Mouse (Mus musculus) embryonic fibroblast, embryonic 13.5 days (primary cell): ENCODE results near the gene Bbs9. TPM values are rescaled to one million over a fixed set of nuclear protein-coding genes. Genes with fewer than 3 reads are reported as not detected.

Experiments
- H3K27ac ChIP-seq: 2 replicates; pipeline ENCODE4 v1.5.1; 2012; ENCODE audit warnings: low read length, control low read depth, inconsistent platforms; ENCODE audit not compliant: insufficient read depth
- H3K4me1 ChIP-seq: 2 replicates; pipeline ENCODE4 v1.6.1; 2011; ENCODE audit warnings: low read length; ENCODE audit not compliant: control insufficient read depth, insufficient read depth
- H3K4me3 ChIP-seq: 2 replicates; pipeline ENCODE4 v1.5.1; 2011; ENCODE audit warnings: mild to moderate bottlenecking, control low read depth, low read length; ENCODE audit not compliant: insufficient read depth
- CTCF ChIP-seq: IDR thresholded peaks from 2 replicates; pipeline ENCODE4 v1.5.1; 2011; ENCODE audit warnings: mild to moderate bottlenecking, control low read depth, low read length, moderate library complexity, borderline replicate concordance; ENCODE audit not compliant: insufficient read depth
- POLR2A ChIP-seq: IDR thresholded peaks from 2 replicates; pipeline ENCODE4 v1.6.1; 2011; ENCODE audit warnings: low read depth, mild to moderate bottlenecking, control low read depth, low read length, moderate library complexity
- polyA plus RNA-seq: library from polyadenylated mRNA; stranded (reverse); fragments of >200 nt; gene quantifications from 2 replicates; pipeline ENCODE4 v1.2.4, GENCODE M21; 2011; ENCODE audit warnings: low read depth; ENCODE audit not compliant: missing spikeins, insufficient read length

Bbs9 gene
- polyA plus RNA-seq, 1 experiment, result 8.8 TPM

DNA sequence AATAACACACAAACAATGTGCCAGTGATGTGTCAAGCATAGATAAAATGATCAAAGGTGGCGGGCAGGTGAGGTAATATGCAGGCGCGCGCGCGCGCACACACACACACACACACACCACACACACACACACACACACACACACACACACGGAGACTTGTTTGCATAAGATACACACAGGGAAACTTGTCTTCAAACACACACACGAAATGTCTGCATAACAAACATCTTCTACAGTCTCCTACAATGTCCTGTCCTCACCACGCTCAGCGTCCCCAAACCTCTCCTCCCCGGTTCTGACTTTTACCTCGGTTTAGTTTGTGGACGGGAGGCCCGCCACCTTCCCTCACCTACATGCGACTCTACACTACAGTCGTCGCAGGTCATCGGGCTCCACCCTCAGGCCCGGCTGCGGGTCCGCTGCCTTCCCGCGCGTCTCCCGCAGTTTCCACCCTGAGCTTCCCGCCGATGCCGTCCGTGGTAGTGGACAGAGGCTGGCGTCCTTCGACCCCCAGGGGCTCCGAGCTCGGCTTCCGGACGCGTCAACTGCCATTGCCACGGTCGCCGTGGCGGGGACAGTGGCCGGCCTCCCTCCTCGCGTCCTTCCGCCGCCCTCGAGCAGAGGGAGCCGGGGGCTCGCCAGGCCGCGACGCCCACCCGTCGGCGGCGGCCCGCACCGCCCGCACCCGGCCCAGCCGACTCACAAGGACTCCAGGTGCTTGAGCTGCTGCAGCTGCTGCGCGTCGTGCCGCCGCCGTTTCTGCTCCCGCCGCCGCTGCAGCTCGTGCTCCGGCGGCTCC is 7.9 kb upstream of the Bbs9 start:
- Histone ChIP-seq H3K4me3 (peak overlapping the region; percentile 81), H3K4me1 (no peaks in the 10 kb centered on the region), H3K27ac (no peak overlapping the region)
- TF ChIP-seq POLR2A (no peak), CTCF (no peak)

GRCm38 (mm10) chr9:22468170-22468898 is 7.2 kb upstream of the Bbs9 start:
- peak overlapping the region; percentile 81 for H3K4me3 ChIP-seq
- H3K27ac ChIP-seq, result no peak overlapping the region
- no peaks in the 10 kb centered on the region for H3K4me1 ChIP-seq
- no peak for TF ChIP-seq CTCF
- TF ChIP-seq POLR2A, result peak; percentile 97

- H3K4me1 ChIP-seq, result no peaks in the 10 kb centered on the region
- no peak overlapping the region for H3K4me3 ChIP-seq
- TF ChIP-seq POLR2A (no peak), CTCF (no peak)
- H3K27ac ChIP-seq, result no peak overlapping the region
These were observed 6.6 kb upstream of the Bbs9 start for GRCm38 (mm10) chr9:22468899-22469259.

DNA sequence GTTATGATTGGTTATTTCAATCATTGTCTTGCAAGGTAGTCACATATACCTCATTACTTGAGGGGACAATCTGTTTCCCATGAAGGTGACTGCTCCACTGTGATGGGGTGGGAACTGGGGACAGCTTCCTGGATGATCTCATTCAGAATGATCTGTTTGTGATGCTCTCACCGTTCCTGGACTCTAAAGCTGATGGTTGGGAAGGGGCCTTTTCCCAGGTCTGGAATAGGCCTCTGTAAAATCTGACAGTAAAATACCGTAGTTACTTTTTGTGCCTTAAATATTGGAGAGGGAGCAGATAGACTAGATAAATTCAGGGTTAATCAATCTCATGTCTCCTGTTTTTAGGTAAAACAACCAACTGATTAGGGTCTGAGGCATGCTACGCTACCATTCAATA is 5.9 kb upstream of the Bbs9 start, which contains the start of gene Rp9:
TSS of gene Rp9 (minus strand) at position 101 of the 400 bp plus-strand sequence.
- Histone ChIP-seq H3K4me1 (no peaks in the 10 kb centered on the region), H3K27ac (no peak within 1 kb of the TSS), H3K4me3 (peak within 1 kb of the TSS; percentile 81; the same call in 1 of the 2 replicates)
- TF ChIP-seq CTCF, result no peak
- TF ChIP-seq POLR2A, result no peak

DNA sequence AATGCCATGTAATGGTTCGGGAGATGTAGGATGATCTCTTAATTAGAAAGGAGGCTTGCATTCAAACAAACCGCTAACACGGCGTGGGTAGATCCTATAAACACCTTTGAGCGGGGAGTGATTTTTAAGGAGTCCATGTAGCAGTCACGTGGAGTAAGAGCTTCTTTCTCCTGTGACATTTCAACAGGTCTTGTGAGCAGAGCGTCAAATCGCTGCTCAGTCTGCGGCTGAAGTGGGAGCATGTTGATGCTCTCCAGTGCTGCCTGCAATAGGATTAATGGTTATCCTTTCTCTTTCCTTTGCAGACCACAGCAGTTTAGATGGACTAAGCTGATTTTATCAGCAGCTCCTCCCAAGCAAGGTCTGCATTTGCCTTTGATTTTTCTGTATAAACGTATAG is 750 bp downstream of the Bbs9 start:
- TF ChIP-seq POLR2A (no peak), CTCF (no peak)
- Histone ChIP-seq H3K27ac (no peak overlapping the region), H3K4me1 (no peaks in the 10 kb centered on the region), H3K4me3 (peak overlapping the region; percentile 81)

DNA sequence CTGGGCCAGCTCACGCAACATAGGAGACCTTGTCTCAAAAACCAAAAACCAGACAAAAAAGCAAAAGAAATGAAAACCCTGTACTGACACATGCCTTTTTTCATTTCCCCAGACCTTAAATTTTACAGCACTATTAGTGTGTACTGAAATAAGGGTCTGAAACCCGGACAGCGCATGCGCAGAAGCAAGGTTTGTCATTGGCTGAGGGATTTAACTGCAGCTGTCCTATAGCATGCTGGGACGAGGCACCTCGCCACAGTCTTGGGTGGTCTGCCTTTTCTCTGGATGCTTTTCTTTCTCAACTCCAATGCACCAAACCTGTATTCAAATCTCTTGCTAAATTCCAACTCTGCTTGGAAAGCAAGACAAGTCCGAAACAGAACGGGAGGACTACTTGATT is 3.4 kb downstream of the Bbs9 start:
- no peak for TF ChIP-seq CTCF
- TF ChIP-seq POLR2A, result no peak
- H3K4me1 ChIP-seq, result no peaks in the 10 kb centered on the region
- no peak overlapping the region for H3K27ac ChIP-seq
- H3K4me3 ChIP-seq, result no peak overlapping the region

DNA sequence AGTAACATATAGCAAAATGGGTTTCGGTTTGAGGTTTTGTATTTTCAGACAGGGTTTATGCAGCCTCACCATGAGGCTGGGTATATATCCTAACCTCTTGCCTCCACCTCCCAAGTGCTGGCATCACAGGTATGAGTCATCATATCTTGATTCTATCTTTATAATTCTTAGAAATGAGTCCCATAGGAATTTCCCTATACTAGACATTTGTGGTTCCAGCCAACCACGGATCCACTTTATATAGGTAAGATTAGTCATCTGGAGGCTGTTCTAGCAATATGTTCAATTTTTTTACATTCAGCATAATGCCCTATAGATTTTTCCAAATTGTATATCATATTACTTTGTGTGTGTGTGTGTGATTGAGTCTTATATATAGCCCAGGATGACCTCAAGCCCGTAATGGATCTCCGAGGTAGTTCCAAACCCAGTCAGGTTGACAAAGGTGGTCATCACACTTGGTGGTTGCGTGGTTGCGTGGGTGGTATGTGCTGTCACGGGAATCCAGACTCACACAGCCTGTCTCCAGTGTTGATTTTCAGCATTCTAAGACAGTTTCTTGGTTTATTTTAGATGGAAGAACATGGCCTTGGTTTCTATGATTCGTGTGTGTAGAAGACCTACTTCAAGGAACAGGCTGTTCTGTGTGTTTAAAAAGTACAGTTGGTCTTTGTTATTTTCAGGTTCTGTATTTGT is 8.5 kb downstream of the Bbs9 start:
- TF ChIP-seq CTCF, result no peak
- TF ChIP-seq POLR2A, result no peak
- Histone ChIP-seq H3K4me1 (no peaks in the 10 kb centered on the region), H3K4me3 (no peak overlapping the region), H3K27ac (no peak overlapping the region)

DNA sequence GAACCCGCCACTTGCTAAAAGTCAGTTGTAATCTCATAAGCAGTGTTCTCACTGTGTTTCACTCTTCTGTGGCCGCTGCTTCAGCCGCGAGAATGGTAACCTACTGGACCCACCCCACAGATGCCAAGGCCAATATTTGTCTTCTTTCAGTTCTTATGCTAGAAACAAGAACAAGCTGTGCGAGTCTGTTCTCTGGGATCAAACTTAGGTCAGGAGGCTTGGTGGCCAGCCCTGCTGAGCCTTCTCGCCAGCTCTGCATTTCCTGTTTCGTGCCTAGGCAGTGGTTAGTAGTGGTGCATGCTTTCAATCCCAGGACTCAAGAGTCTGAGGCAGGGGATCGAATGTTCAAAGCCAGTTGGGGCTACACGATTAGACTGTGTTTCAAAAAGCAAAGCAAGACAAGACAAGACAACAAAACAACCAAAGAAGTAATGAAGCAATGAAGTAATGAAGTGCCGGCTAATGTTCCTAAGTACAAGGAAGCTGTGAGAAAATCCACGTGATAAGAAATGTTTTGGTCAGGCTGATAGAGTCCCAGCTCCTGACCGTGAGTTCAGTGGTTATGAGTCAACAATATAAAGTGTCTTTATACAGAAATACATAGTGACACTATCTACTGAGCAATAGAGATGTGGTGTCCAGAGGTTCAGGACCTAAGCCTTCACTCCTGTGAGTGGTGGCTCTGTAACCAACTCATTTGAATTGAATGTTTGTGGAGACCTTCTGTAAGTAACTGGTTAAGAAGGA is 9.2 kb downstream of the Bbs9 start:
- Histone ChIP-seq H3K4me1 (no peaks in the 10 kb centered on the region), H3K4me3 (no peak overlapping the region), H3K27ac (no peak overlapping the region)
- TF ChIP-seq CTCF, result no peak
- TF ChIP-seq POLR2A, result no peak

DNA sequence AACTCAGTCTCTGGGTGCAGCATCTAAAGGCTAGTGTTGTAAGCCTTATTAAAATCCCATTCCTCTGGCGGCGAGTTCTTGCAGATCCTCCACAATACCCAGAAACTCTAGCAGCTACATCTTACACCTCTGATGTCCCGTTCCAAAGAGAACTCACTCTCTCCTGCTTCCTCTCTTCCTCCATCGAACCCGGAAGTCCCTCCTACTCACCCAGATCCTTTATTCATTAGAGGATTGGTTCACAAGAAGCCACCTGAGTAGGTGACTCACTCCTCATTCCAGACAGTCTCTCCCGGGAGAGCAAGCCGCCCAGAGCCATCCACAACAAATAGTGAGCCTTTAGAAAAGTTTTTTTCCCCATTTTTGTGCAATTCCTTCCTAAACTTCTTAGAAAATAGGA is 10.7 kb downstream of the Bbs9 start:
- no peak for TF ChIP-seq POLR2A
- TF ChIP-seq CTCF, result no peak
- Histone ChIP-seq H3K4me3 (no peak overlapping the region), H3K4me1 (no peaks in the 10 kb centered on the region), H3K27ac (no peak overlapping the region)
